19 mouse cellular contexts compared by ENCODE assay signal in genomic region chr1:127340296-127340695, GRCm38 (mm10).
DNase-seq lines count a peak whose midpoint lies in the region; ATAC-seq lines count a peak whose summit lies in the region.
"Had no signal": no experiment of that assay in that cellular context is flagged by ENCODE, and none has a peak within 500 bp of the region (broad histone marks: within the 10 kb centered on the region; RNA-seq: fewer than 3 reads in every experiment).

No protein-coding gene starts in this region.

- no peak overlapping the region for H3K27ac ChIP-seq in midbrain, embryonic 16.5 days (ENCODE audit: low read length)
- H3K27ac ChIP-seq: embryonic facial prominence, embryonic 13.5 days; forebrain, embryonic 13.5 days; gastrocnemius, adult 2 months; heart, embryonic 10.5 days; hindbrain, embryonic 10.5 days had no signal

- no peak overlapping the region for H3K9ac ChIP-seq in midbrain, embryonic 16.5 days (ENCODE audit: low read depth, low read length)
- H3K9ac ChIP-seq: embryonic facial prominence, embryonic 13.5 days; forebrain, embryonic 13.5 days; hindbrain, embryonic 15.5 days had no signal

- H3K4me2 ChIP-seq in midbrain, embryonic 16.5 days (ENCODE audit: low read length), result no peak overlapping the region
- H3K4me2 ChIP-seq: embryonic facial prominence, embryonic 13.5 days; forebrain, embryonic 13.5 days; hindbrain, embryonic 15.5 days had no signal

- 87% methylated on average over 9 of the region's 9 CpGs for WGBS in midbrain, embryonic 16.5 days

- peak; percentile 49 for DNase-seq in cerebellum, adult 11-12 months
- DNase-seq in cerebellum, postnatal 4 days (ENCODE audit: low spot score in 2 of 2), result no peak
- peak; percentile 45 for DNase-seq in left cerebral cortex, postnatal 4 days
- no peak for DNase-seq in left cerebral cortex, adult 8-10 months (ENCODE audit: low spot score in 2 of 2)
- DNase-seq in cerebellum, postnatal 10 days, result peak; percentile 65 to 76
- no peak for DNase-seq in spleen, postnatal 10 days (ENCODE audit: low spot score in 2 of 2)
- DNase-seq: adrenal gland, postnatal 10 days; gastrocnemius, adult 2 months; gastrocnemius, postnatal 25 days; heart, postnatal 14 days; kidney, adult 2 months had no signal

- H3K4me3 ChIP-seq in midbrain, embryonic 16.5 days (ENCODE audit: low read depth, low read length), result no peak overlapping the region
- H3K4me3 ChIP-seq: embryonic facial prominence, embryonic 13.5 days; forebrain, embryonic 13.5 days; gastrocnemius, adult 2 months; heart, embryonic 10.5 days; hindbrain, embryonic 10.5 days; hindbrain, embryonic 15.5 days had no signal

- peaks cover 8% of the 10 kb centered on the region for H3K4me1 ChIP-seq in midbrain, embryonic 16.5 days (ENCODE audit: control insufficient read depth, insufficient read depth, low read length)

- no peaks in the 10 kb centered on the region for H3K36me3 ChIP-seq in midbrain, embryonic 16.5 days (ENCODE audit: control insufficient read depth, insufficient read depth, low read length)
- H3K36me3 ChIP-seq: embryonic facial prominence, embryonic 13.5 days; heart, embryonic 10.5 days; hindbrain, embryonic 10.5 days; hindbrain, embryonic 15.5 days had no signal

- intact Hi-C loops in left cerebral cortex, postnatal 4 days (cut with DNase I), result no loop called here

- H3K27me3 ChIP-seq in midbrain, embryonic 16.5 days (ENCODE audit: control insufficient read depth, insufficient read depth, low read depth, low read length), result no peaks in the 10 kb centered on the region
- H3K27me3 ChIP-seq: embryonic facial prominence, embryonic 13.5 days; forebrain, embryonic 13.5 days; hindbrain, embryonic 15.5 days had no signal

- H3K9me3 ChIP-seq in midbrain, embryonic 16.5 days (replicated peaks; ENCODE audit: control insufficient read depth, low read length, poor library complexity, severe bottlenecking), result no peaks in the 10 kb centered on the region
- H3K9me3 ChIP-seq: embryonic facial prominence, embryonic 13.5 days; forebrain, embryonic 13.5 days; heart, embryonic 10.5 days; hindbrain, embryonic 10.5 days; hindbrain, embryonic 15.5 days had no signal

- no peak for ATAC-seq in monocyte, adult 5-6 weeks (replicated peaks; ENCODE audit: insufficient number of reproducible peaks, low FRiP score, low TSS enrichment, poor library complexity, severe bottlenecking)
- ATAC-seq in midbrain, embryonic 16.5 days, result no peak
- ATAC-seq: forebrain, embryonic 13.5 days; intestine, embryonic 16.5 days had no signal

Comparison
In these comparisons a context has a peak if more than half of its experiments do, and no peak if none do; other contexts are left out.
1. DNase-seq: peak in cerebellum, adult 11-12 months (single experiment), left cerebral cortex, postnatal 4 days (single experiment) and cerebellum, postnatal 10 days (2 of 2); none in cerebellum, postnatal 4 days (0 of 2), left cerebral cortex, adult 8-10 months (0 of 2) and spleen, postnatal 10 days (0 of 2).